Mouse (Mus musculus) spleen, postnatal 4 days (tissue): Measurements from ENCODE around the gene Parm1.

Source experiments
- DNase-seq, 2 experiments: peaks; one replicate each; pipeline ENCODE4 v3.0.0; 2022; ENCODE audit warnings: low spot score in 2 of 2

Parm1 gene

GRCm38 (mm10) chr5:91517480-91518301, at the start of gene Parm1:
Gene Parm1 (plus strand): TSS chr5:91517615.
- peak; percentile 62 to 73 for DNase-seq

- no peak for DNase-seq
These were observed 42.2 kb upstream of the Parm1 start for GRCm38 (mm10) chr5:91475241-91475640.

- DNase-seq: no peak
These were observed 40.6 kb upstream of the Parm1 start for GRCm38 (mm10) chr5:91476863-91477262.

GRCm38 (mm10) chr5:91478673-91479072, 38.7 kb upstream of the Parm1 start:
- no peak for DNase-seq

- no peak for DNase-seq
These were observed 37.3 kb upstream of the Parm1 start for GRCm38 (mm10) chr5:91480129-91480528.

DNA sequence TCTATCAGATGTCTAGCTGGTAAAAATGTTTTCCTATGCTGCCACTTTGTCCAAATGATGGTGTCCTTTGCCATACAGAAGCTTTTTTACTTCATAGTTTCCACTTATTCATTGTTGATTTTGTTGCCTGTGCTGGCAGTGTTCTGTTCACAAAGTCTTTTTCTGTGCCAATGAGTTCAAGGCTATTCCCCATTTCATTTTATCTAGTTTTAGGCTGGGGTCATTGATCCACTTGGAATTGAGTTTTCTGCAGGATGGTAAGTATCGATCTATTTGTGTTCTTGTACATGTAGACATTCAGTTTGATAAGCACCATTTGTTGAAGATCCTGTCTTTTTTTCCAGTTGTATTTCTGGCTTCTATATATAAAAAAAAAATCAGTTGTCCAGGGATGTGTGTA, 33.1 kb upstream of the Parm1 start:
- DNase-seq: no peak

- no peak for DNase-seq
These were observed 23.0 kb upstream of the Parm1 start for GRCm38 (mm10) chr5:91494456-91494855.

DNA sequence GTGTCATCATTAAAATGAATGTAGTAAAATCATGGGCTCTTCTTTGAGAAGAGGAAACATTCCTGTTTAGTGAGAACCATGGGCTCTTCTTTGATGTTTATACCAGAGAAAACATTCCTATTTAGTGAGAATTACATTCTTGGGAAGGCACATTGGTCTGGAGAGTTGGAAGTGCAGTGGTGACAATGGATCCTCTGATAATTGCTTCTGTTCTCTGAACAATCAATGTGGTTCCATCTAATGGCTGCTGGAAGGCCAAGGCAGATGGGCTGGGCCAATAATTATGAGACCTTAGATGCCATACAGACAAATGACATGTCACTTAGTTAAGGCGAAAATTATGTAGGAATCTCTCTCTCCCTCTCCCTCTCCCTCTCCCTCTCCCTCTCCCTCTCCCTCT, 16.1 kb upstream of the Parm1 start:
- DNase-seq: no peak

GRCm38 (mm10) chr5:91502366-91502765, 15.0 kb upstream of the Parm1 start:
- no peak for DNase-seq

GRCm38 (mm10) chr5:91504320-91504922, 13.0 kb upstream of the Parm1 start:
- no peak for DNase-seq

GRCm38 (mm10) chr5:91517077-91517476, 338 bp upstream of the Parm1 start:
- no peak for DNase-seq

DNA sequence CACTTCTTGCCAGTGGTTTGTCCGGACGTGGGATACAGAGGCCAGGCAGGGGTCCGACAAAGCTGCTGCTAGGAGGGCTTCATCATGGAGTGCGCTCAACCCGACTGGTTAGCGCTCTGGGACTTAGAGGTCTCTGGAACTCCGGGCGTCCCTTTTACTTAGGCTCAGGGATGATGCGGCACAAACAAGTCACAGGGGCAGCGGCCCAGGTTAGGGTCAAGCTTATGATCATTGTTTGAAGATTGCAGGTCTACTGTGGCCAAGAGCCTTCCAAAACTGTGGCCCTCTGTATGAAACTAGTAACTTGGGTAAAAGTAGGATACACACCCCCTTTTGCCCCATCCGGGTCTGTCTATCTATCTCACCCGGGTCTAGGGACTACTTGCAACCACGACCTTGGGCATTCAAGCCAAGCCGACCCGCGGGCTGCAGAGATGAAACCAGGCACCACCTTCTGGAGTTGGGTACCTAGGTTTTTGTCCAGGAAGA, 931 bp downstream of the Parm1 start:
- DNase-seq: no peak

GRCm38 (mm10) chr5:91518946-91519345, 1.5 kb downstream of the Parm1 start:
- DNase-seq: no peak

GRCm38 (mm10) chr5:91519521-91519920, 2.1 kb downstream of the Parm1 start:
- no peak for DNase-seq

DNA sequence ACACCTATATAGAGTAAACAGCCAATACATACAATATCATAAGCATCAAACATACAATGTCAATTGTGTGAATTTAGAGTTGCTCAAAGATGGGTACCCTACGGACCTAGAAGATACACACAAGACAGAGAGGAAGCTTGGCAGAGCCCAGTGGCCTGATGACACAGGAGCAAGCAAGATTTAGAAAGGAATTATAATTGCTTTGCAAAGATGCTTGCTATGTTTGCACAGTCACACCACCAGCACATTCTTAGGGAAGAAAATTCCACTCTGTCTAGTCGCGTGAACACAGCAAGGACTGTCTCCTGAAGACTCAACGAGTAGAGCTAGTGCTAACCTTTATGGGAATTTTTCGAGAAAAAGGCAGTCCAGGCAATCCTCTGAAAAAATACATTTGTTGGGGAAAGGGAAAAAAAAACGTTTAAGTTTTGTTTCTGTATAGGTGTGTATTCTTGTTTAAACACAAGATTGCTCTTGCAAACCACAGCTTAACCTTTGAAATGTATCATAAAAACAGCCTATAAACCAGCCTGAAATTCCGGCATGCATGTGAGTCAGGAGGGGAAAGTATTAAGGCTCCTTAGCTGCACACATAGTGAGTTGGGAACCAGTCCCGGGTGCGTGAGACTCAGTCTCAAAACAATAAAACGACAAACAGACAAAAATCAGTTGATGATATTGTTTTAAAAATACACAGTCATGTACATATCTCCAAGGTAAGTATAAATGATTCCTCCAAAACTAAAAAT, 15.5 kb downstream of the Parm1 start:
- no peak for DNase-seq

GRCm38 (mm10) chr5:91559071-91559610, 41.7 kb downstream of the Parm1 start:
- no peak for DNase-seq

DNA sequence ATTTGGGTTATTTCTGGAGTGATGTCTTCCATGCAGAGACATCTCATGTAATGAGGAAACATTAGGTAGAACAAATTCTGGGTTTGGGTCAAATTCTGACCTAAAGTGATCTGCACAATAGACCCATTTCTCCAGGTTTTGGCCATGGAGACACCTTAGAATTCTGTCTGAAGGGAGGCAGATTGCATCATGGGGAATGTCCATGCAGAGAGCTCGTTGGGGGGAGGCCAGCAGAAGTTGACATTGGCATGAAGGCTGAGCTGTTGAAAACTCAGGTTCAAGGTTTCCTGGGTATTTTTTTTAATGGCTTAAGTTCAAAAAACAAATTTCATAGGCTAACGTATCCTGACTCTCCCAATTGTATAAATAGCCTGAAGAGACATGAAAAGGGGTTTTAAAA, 42.3 kb downstream of the Parm1 start:
- DNase-seq: no peak

GRCm38 (mm10) chr5:91561394-91561793, 44.0 kb downstream of the Parm1 start:
- DNase-seq: no peak

GRCm38 (mm10) chr5:91562486-91562885, 45.1 kb downstream of the Parm1 start:
- DNase-seq: no peak

DNA sequence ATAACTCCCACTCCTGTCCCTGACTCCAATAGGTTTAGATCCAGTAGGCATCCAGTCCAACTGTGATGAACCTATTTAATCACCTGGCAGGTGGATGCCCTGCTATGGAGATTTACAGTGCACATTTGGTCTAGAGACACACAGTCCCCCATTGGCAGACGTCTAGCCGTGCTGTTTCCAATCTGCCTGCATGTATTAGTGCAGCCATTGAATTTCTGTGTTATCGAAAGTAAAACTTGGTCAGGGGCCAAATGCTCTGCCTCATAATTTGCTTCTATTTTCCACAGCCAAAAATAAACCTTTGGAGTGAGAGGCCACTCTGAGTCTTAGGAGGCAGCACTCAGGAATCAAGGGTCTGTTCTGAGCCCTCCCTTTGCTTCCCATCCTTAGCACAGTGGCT, 46.6 kb downstream of the Parm1 start:
- no peak for DNase-seq

- DNase-seq: no peak
These were observed 48.0 kb downstream of the Parm1 start for GRCm38 (mm10) chr5:91565458-91565857.

- DNase-seq: no peak
These were observed 49.2 kb downstream of the Parm1 start for GRCm38 (mm10) chr5:91566591-91566990.
